35 mouse cellular contexts compared by ENCODE assay signal in the genomic region with DNA sequence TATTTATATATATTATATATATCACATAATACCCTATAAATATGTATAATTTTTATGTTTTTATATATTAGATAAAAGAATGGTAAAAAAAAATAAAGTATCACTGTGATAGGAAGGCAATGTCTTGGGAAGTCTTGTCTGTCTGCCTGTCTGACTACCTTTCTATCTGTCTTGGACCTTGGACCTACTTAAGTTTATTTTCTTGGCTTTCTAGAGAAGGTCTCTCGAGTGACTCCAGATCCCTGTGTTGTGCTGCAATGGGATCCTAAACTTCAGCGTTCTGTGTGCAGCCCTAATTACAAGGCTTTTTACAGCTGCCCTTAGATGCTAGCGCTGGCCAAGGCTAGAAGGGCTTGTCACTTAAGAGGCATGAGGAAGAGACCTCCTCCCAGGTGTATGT. TPM values are rescaled to one million over a fixed set of nuclear protein-coding genes. Genes with fewer than 3 reads are reported as not detected.
"Had no signal": no experiment of that assay in that cellular context is flagged by ENCODE, and none has a peak within 500 bp of the region (broad histone marks: within the 10 kb centered on the region; RNA-seq: fewer than 3 reads in every experiment).

No protein-coding gene starts in this region.

- H3K27ac ChIP-seq: forebrain, embryonic 15.5 days; heart, adult 2 months; hindbrain, embryonic 10.5 days; hindbrain, embryonic 12.5 days; hindbrain, embryonic 14.5 days; kidney, embryonic 15.5 days; kidney, postnatal 0 days; left cerebral cortex, adult 2 months; limb, embryonic 10.5 days; limb, embryonic 12.5 days; liver, embryonic 13.5 days; liver, embryonic 15.5 days had no signal

- H3K4me1 ChIP-seq: hindbrain, embryonic 12.5 days; limb, embryonic 12.5 days had no signal

- H3K36me3 ChIP-seq: forebrain, embryonic 15.5 days; heart, embryonic 12.5 days; hindbrain, embryonic 10.5 days; hindbrain, embryonic 12.5 days; kidney, embryonic 15.5 days; limb, embryonic 10.5 days; limb, embryonic 12.5 days; liver, embryonic 13.5 days; liver, embryonic 15.5 days had no signal

- H3K27me3 ChIP-seq: forebrain, embryonic 15.5 days; heart, embryonic 12.5 days; hindbrain, embryonic 12.5 days; kidney, embryonic 15.5 days; limb, embryonic 12.5 days; liver, embryonic 13.5 days had no signal

- H3K4me3 ChIP-seq: forebrain, embryonic 15.5 days; heart, adult 2 months; heart, embryonic 12.5 days; hindbrain, embryonic 10.5 days; hindbrain, embryonic 12.5 days; kidney, embryonic 15.5 days; left cerebral cortex, adult 2 months; limb, embryonic 10.5 days; limb, embryonic 12.5 days; liver, embryonic 13.5 days; liver, embryonic 15.5 days had no signal

- H3K9me3 ChIP-seq: forebrain, embryonic 15.5 days; heart, embryonic 12.5 days; hindbrain, embryonic 10.5 days; hindbrain, embryonic 12.5 days; kidney, embryonic 15.5 days; limb, embryonic 10.5 days; limb, embryonic 12.5 days; liver, embryonic 13.5 days; liver, embryonic 15.5 days had no signal

- H3K4me2 ChIP-seq: forebrain, embryonic 15.5 days; heart, embryonic 12.5 days; hindbrain, embryonic 12.5 days; hindbrain, embryonic 14.5 days; kidney, embryonic 15.5 days; limb, embryonic 12.5 days; liver, embryonic 11.5 days; liver, embryonic 13.5 days; liver, embryonic 15.5 days had no signal

- H3K9ac ChIP-seq: forebrain, embryonic 15.5 days; forebrain, postnatal 0 days; heart, embryonic 12.5 days; hindbrain, embryonic 12.5 days; hindbrain, embryonic 14.5 days; kidney, embryonic 15.5 days; limb, embryonic 12.5 days; liver, embryonic 13.5 days; liver, embryonic 15.5 days had no signal

- ATAC-seq: forebrain, embryonic 15.5 days; forebrain, postnatal 0 days; hindbrain, embryonic 16.5 days; inflammation-experienced regulatory T-cells, adult 6 months had no signal

- DNase-seq: forebrain, postnatal 0 days; gastrocnemius, postnatal 25 days; heart, adult 2 months; heart, postnatal 14 days; heart, postnatal 36 days; kidney, adult 11 months; kidney, adult 2 months; kidney, adult 9 months; kidney, postnatal 14 days; liver; liver, embryonic 13.5 days had no signal

RNA-seq across cellular contexts. Expression of a gene that starts 8.6 kb away (rescaled TPM):
- total RNA-seq: forebrain, postnatal 0 days; gastrocnemius, adult 18-20 months; gastrocnemius, postnatal 25 days; gastrocnemius, postnatal 4 days; heart, adult 2 months; heart, postnatal 14 days; heart, postnatal 36 days; layer of hippocampus, adult 18-20 months; layer of hippocampus, postnatal 10 days; layer of hippocampus, postnatal 25 days; left cerebral cortex, adult 2 months; left cerebral cortex, postnatal 14 days; left cerebral cortex, postnatal 36 days had no signal
- polyA plus RNA-seq: forebrain, embryonic 15.5 days; forebrain, postnatal 0 days; heart, adult 2 months; heart, embryonic 12.5 days; heart, embryonic 14.5 days; hindbrain, embryonic 10.5 days; hindbrain, embryonic 12.5 days; hindbrain, embryonic 14.5 days; inflammation-experienced regulatory T-cells, adult 6 months; kidney, adult 2 months; kidney, postnatal 0 days; large intestine, adult 2 months; limb, embryonic 10.5 days; limb, embryonic 12.5 days; limb, embryonic 14.5 days; liver, embryonic 11.5 days; liver, embryonic 13.5 days; liver, embryonic 15.5 days had no signal
